Mouse (Mus musculus): ENCODE results near the gene Snapc2. TPM values are rescaled to one million over a fixed set of nuclear protein-coding genes. Genes with fewer than 3 reads are reported as not detected.
"Not testable (repeated sequence)": the region's sequence is repeated elsewhere in the genome, so short reads cannot be mapped to it uniquely, and the experiment has no call there.

Gene Snapc2
- polyA plus RNA-seq, 1 experiment, result 19.6 TPM

- TF ChIP-seq POLR2A (IDR thresholded peaks at IDR 0.05; ENCODE audit: low read depth, low read length) (no peak), CTCF (IDR thresholded peaks at IDR 0.05; ENCODE audit: extremely low read depth, insufficient read depth, insufficient read length, insufficient replicate concordance) (no peak)
- WGBS, result 88% methylated on average over 29 of the region's 29 CpGs
- no peak overlapping the region for H3K27ac ChIP-seq (ENCODE audit: insufficient read depth, low read length)
- no peak for DNase-seq (ENCODE audit: low read depth in 1 of 2, low spot score in 2 of 2)
- peaks cover 4% of the 10 kb centered on the region; the same call in 1 of the 2 replicates for H3K4me1 ChIP-seq (ENCODE audit: control insufficient read depth, insufficient read depth, insufficient read length)
- H3K27me3 ChIP-seq (ENCODE audit: control insufficient read depth, insufficient read depth, low read length), result no peaks in the 10 kb centered on the region
- peaks cover 22% of the 10 kb centered on the region for H3K36me3 ChIP-seq (ENCODE audit: control insufficient read depth, insufficient read depth, low read length)
- no peak overlapping the region for H3K4me3 ChIP-seq (ENCODE audit: extremely low read depth, insufficient read depth, insufficient read length)
Measured at GRCm38 (mm10) chr8:4249213-4249612, 3.7 kb upstream of the Snapc2 start.

GRCm38 (mm10) chr8:4250306-4250970 lies 2.4 kb upstream of the Snapc2 start:
- no peak for TF ChIP-seq POLR2A (IDR thresholded peaks at IDR 0.05; ENCODE audit: low read depth, low read length)
- TF ChIP-seq CTCF (IDR thresholded peaks at IDR 0.05; ENCODE audit: extremely low read depth, insufficient read depth, insufficient read length, insufficient replicate concordance), result peak; percentile 87; the same call in 1 of the 2 replicates
- no peak overlapping the region for H3K27ac ChIP-seq (ENCODE audit: insufficient read depth, low read length)
- no peak overlapping the region for H3K4me3 ChIP-seq (ENCODE audit: extremely low read depth, insufficient read depth, insufficient read length)
- H3K36me3 ChIP-seq (ENCODE audit: control insufficient read depth, insufficient read depth, low read length), result peaks cover 19% of the 10 kb centered on the region
- no peaks in the 10 kb centered on the region for H3K27me3 ChIP-seq (ENCODE audit: control insufficient read depth, insufficient read depth, low read length)
- H3K4me1 ChIP-seq (ENCODE audit: control insufficient read depth, insufficient read depth, insufficient read length), result peaks cover 4% of the 10 kb centered on the region; the same call in 1 of the 2 replicates
- WGBS, result 55% methylated on average over 25 of the region's 26 CpGs
- DNase-seq (ENCODE audit: low read depth in 1 of 2, low spot score in 2 of 2), result peak; percentile 52 to 82

- 40% methylated on average over 8 of the region's 8 CpGs for WGBS
- no peak for TF ChIP-seq CTCF (IDR thresholded peaks at IDR 0.05; ENCODE audit: extremely low read depth, insufficient read depth, insufficient read length, insufficient replicate concordance)
- TF ChIP-seq POLR2A (IDR thresholded peaks at IDR 0.05; ENCODE audit: low read depth, low read length), result no peak
- peak overlapping the region; percentile 50 for H3K4me3 ChIP-seq (ENCODE audit: extremely low read depth, insufficient read depth, insufficient read length)
- H3K27me3 ChIP-seq (ENCODE audit: control insufficient read depth, insufficient read depth, low read length), result no peaks in the 10 kb centered on the region
- H3K36me3 ChIP-seq (ENCODE audit: control insufficient read depth, insufficient read depth, low read length), result peaks cover 10% of the 10 kb centered on the region
- no peak for DNase-seq (ENCODE audit: low read depth in 1 of 2, low spot score in 2 of 2)
- H3K4me1 ChIP-seq (ENCODE audit: control insufficient read depth, insufficient read depth, insufficient read length), result peaks cover 4% of the 10 kb centered on the region; the same call in 1 of the 2 replicates
- H3K27ac ChIP-seq (ENCODE audit: insufficient read depth, low read length), result peak overlapping the region; percentile 7; the same call in 1 of the 2 replicates
Measured at GRCm38 (mm10) chr8:4252116-4252760, 642 bp upstream of the Snapc2 start.

- no peak for DNase-seq (ENCODE audit: low read depth in 1 of 2, low spot score in 2 of 2)
- H3K36me3 ChIP-seq (ENCODE audit: control insufficient read depth, insufficient read depth, low read length), result peaks cover 9% of the 10 kb centered on the region
- H3K4me1 ChIP-seq (ENCODE audit: control insufficient read depth, insufficient read depth, insufficient read length), result peaks cover 11% of the 10 kb centered on the region
- H3K27me3 ChIP-seq (ENCODE audit: control insufficient read depth, insufficient read depth, low read length), result no peaks in the 10 kb centered on the region
- H3K27ac ChIP-seq (ENCODE audit: insufficient read depth, low read length), result no peak overlapping the region
- TF ChIP-seq POLR2A (IDR thresholded peaks at IDR 0.05; ENCODE audit: low read depth, low read length) (no peak), CTCF (IDR thresholded peaks at IDR 0.05; ENCODE audit: extremely low read depth, insufficient read depth, insufficient read length, insufficient replicate concordance) (no peak)
- no peak overlapping the region for H3K4me3 ChIP-seq (ENCODE audit: extremely low read depth, insufficient read depth, insufficient read length)
- 80% methylated on average over 6 of the region's 6 CpGs for WGBS
Measured at GRCm38 (mm10) chr8:4254001-4254400, 1.1 kb downstream of the Snapc2 start.

GRCm38 (mm10) chr8:4255471-4255870 lies 2.6 kb downstream of the Snapc2 start:
- not testable (repeated sequence) for DNase-seq (ENCODE audit: low read depth in 1 of 2, low spot score in 2 of 2); H3K27ac ChIP-seq (ENCODE audit: insufficient read depth, low read length); H3K27me3 ChIP-seq (ENCODE audit: control insufficient read depth, insufficient read depth, low read length); H3K4me3 ChIP-seq (ENCODE audit: extremely low read depth, insufficient read depth, insufficient read length); H3K36me3 ChIP-seq (ENCODE audit: control insufficient read depth, insufficient read depth, low read length)
- 87% methylated on average over 7 of the region's 7 CpGs for WGBS
- H3K4me1 ChIP-seq (ENCODE audit: control insufficient read depth, insufficient read depth, insufficient read length), result peaks cover 16% of the 10 kb centered on the region

- WGBS, result 84% methylated on average over 4 of the region's 4 CpGs
- Histone ChIP-seq H3K27me3 (ENCODE audit: control insufficient read depth, insufficient read depth, low read length) (no peaks in the 10 kb centered on the region), H3K27ac (ENCODE audit: insufficient read depth, low read length) (no peak overlapping the region), H3K36me3 (ENCODE audit: control insufficient read depth, insufficient read depth, low read length) (peaks cover 10% of the 10 kb centered on the region), H3K4me3 (ENCODE audit: extremely low read depth, insufficient read depth, insufficient read length) (no peak overlapping the region), H3K4me1 (ENCODE audit: control insufficient read depth, insufficient read depth, insufficient read length) (peaks cover 16% of the 10 kb centered on the region)
- TF ChIP-seq POLR2A (IDR thresholded peaks at IDR 0.05; ENCODE audit: low read depth, low read length) (no peak), CTCF (IDR thresholded peaks at IDR 0.05; ENCODE audit: extremely low read depth, insufficient read depth, insufficient read length, insufficient replicate concordance) (no peak)
- no peak for DNase-seq (ENCODE audit: low read depth in 1 of 2, low spot score in 2 of 2)
Measured at GRCm38 (mm10) chr8:4256911-4257310, 4.0 kb downstream of the Snapc2 start.

GRCm38 (mm10) chr8:4257350-4257749 lies 4.5 kb downstream of the Snapc2 start:
- TF ChIP-seq CTCF (IDR thresholded peaks at IDR 0.05; ENCODE audit: extremely low read depth, insufficient read depth, insufficient read length, insufficient replicate concordance) (no peak), POLR2A (IDR thresholded peaks at IDR 0.05; ENCODE audit: low read depth, low read length) (no peak)
- Histone ChIP-seq H3K36me3 (ENCODE audit: control insufficient read depth, insufficient read depth, low read length) (peaks cover 10% of the 10 kb centered on the region), H3K4me1 (ENCODE audit: control insufficient read depth, insufficient read depth, insufficient read length) (peaks cover 16% of the 10 kb centered on the region), H3K27me3 (ENCODE audit: control insufficient read depth, insufficient read depth, low read length) (no peaks in the 10 kb centered on the region), H3K4me3 (ENCODE audit: extremely low read depth, insufficient read depth, insufficient read length) (no peak overlapping the region), H3K27ac (ENCODE audit: insufficient read depth, low read length) (no peak overlapping the region)
- WGBS, result 93% methylated on average over 4 of the region's 4 CpGs
- DNase-seq (ENCODE audit: low read depth in 1 of 2, low spot score in 2 of 2), result no peak
